Mouse (Mus musculus) spleen, postnatal 4 days (tissue): ENCODE results near the gene Rpl9-ps1.

ENCODE experiments used
- DNase-seq, 2 experiments: peaks; one replicate each; pipeline ENCODE4 v3.0.0; 2022; ENCODE audit warnings: low spot score in 2 of 2

The Rpl9-ps1 gene

GRCm38 (mm10) chr11:83623586-83623985 lies 21.8 kb downstream of the Rpl9-ps1 start:
- no peak for DNase-seq

DNA sequence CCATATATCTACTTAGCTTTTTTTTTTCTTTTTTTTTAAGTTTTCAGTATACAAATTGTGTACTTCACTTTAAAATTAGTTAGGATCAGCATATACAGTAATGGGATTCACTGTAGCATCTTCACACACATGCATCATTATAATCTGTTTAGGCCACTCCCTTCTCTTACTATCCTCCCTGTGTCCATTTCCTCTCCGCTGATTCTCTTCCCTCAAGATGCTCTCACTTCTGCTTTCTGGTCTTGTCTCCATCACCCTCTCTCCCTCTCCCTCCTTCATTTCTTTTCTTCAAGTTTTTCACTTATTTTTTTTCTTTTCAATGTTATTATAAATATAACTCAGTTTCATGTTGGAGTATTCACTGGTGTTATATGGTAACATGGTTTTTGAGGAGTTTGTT lies 26.4 kb downstream of the Rpl9-ps1 start:
- no peak for DNase-seq

- no peak for DNase-seq
Measured at GRCm38 (mm10) chr11:83618238-83618637, 27.2 kb downstream of the Rpl9-ps1 start.

DNA sequence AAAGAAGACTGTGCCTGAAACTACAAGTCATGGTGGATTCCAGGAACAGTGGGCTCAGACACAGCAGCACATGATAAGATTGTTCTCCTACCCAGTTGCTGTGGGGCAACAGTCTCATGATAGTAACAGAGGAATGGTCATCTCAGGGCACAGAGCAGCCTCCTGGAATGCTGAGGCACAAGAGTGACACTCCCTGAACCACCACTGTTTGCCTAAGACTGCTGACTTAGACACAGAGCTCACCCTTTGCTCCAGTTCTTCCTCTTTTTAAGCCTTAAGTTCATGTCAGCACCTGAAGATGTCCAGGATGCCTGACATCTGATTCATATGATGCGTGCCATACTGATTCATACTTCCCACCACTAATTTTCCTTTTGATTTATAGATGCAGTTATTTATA lies 28.8 kb downstream of the Rpl9-ps1 start:
- no peak for DNase-seq

GRCm38 (mm10) chr11:83610900-83611299 lies 34.5 kb downstream of the Rpl9-ps1 start:
- no peak for DNase-seq

DNA sequence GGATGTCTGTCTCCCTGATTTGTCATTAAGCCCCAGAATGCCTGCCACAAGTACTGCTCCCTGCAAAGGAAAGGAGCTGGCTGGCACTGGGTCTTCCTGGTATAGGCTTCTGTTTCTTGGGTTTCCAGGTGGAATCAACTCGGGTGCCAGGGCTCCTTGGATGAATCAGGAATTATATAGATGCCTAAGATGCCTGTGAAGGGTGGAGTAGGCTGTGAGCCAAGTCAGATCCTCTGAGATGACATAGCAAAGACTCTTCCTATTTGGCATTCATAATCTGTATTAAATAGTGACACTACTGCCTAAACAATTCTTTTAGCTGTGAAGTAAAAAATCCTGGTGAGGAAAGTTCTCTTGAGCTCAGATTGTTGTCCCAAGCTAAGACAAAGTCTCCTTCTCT lies 39.0 kb downstream of the Rpl9-ps1 start:
- no peak for DNase-seq

DNA sequence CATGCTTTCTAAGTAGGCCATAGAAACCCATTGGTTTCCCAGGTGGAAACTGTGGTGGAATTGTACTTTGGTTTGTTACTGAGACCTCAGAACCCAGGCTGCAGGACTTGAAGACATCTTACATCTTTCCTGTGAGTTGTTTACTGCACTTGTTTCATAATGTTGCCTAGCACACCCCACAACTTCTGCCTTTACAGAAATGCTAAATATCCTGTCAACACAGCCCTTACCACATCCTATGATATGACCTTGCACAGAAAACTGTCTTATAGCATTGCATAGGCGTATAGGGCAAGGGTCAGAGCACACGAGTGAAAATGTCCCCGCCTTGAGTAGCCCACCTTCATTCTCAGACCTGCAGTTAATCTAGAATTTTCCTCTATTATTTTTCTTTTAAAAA lies 39.9 kb downstream of the Rpl9-ps1 start:
- no peak for DNase-seq

DNA sequence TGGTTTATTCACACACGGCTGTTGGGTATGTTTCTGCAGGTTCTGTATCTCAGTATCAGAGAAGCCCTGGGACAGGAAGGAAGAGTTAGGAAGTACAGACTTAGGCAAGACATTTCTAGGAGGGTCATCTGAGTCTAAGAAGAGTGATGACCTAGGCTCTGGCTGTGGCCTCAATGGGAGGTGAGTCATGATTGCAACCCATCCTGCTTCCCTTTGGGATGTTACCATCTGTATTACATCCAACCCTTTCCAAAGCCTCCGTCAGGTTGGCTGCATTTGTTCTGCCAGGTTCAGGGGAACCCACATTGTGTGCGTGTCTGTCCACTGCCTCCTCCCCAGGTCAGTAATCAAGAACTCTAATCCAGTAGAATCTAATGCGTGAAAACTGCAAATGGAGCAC lies 40.7 kb downstream of the Rpl9-ps1 start:
- no peak for DNase-seq

DNA sequence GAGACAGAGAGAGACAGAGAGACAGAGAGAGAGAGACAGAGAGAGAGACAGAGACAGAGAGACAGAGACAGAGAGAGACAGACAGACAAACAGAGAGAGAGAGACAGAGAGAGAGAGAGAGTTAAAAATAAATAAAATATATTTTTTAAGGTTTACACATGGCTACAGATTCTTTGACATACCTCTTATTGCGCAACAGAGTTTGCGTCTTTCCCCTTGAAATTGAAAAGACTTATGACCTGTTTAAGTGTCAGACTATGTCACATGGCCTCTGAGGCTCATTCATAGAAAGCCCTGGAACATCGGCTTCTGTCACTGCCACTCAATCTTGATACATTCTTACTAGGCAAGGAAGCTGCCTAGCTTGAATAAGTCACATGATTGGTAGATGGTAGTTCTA lies 42.0 kb downstream of the Rpl9-ps1 start:
- no peak for DNase-seq

- DNase-seq = no peak
Measured at GRCm38 (mm10) chr11:83600576-83600975, 44.8 kb downstream of the Rpl9-ps1 start.

GRCm38 (mm10) chr11:83598991-83599390 lies 46.4 kb downstream of the Rpl9-ps1 start:
- DNase-seq = no peak

DNA sequence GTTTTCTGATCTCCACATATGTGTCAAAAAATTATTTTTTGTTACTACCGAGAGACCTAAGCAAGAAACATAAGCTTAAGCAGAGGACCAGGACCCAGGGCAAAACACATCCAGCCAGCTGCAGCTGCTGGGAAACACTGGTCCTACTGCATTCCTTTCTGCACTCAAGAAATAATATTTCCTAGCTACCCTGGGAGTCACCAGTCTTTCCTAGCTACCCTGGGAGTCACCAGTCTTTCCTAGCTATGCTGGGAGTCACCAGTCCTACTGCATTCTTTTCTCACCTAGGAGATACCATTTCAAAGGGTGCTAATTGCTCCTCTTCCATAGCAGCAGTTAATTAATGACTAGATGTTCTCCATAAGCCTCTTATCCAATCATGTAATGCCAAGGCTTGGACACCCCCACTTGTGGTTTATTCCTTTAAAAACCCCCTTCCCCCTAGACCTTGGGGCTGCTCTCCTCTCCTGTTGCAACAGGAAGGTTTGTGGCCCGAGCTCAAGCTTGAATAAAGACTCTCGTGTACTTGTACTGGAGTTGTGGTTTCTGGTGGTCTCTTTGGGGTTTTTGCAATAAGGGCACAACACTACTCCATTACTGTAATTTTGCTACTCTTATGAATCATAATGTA lies 47.1 kb downstream of the Rpl9-ps1 start:
- DNase-seq = no peak

DNA sequence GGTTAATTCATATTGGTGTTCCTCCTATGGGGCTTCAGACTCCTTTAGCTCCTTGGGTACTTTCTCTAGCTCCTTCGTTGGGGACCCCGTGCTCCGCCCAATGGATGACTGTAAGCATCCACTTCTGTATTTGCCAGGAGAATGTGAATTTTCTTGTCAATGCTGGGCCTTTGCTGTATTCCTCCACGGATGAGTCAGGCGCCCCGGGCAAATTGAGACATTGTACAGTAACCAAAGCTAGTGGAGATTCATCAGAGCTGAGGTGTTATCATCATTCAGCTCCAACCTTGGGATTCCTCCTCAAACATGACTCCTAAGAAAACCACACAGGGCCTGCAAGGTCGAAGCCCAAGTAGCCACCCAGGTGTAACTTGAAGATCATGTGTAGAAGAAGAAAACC lies 47.6 kb downstream of the Rpl9-ps1 start:
- DNase-seq = no peak

GRCm38 (mm10) chr11:83595669-83596455 lies 49.6 kb downstream of the Rpl9-ps1 start:
- no peak for DNase-seq
